Mouse (Mus musculus): ENCODE measurements around the gene Ankra2. TPM values are rescaled to one million over a fixed set of nuclear protein-coding genes. Genes with fewer than 3 reads are reported as not detected.

Gene Ankra2
- polyA plus RNA-seq, 1 experiment from 2014 or later: 42.2 TPM

GRCm38 (mm10) chr13:98317246-98317677 is 54.4 kb downstream of the Ankra2 start:
- WGBS: 3% methylated on average over 16 of the region's 16 CpGs
- Histone ChIP-seq H3K27me3 (no peaks in the 10 kb centered on the region), H3K27ac (peak overlapping the region; percentile 86), H3K9me3 (replicated peaks) (no peaks in the 10 kb centered on the region), H3K4me1 (peaks cover 12% of the 10 kb centered on the region), H3K4me2 (replicated peaks) (peak overlapping the region; percentile 63), H3K36me3 (peaks cover 16% of the 10 kb centered on the region; the same call in 1 of the 2 replicates), H3K4me3 (peak overlapping the region; percentile 98), H3K9ac (peak overlapping the region; percentile 98)
- ATAC-seq (ENCODE audit: low FRiP score): no peak

GRCm38 (mm10) chr13:98317911-98318310 is 55.0 kb downstream of the Ankra2 start:
- 90% methylated on average over 6 of the region's 6 CpGs for WGBS
- Histone ChIP-seq H3K9me3 (replicated peaks) (no peaks in the 10 kb centered on the region), H3K27me3 (no peaks in the 10 kb centered on the region), H3K4me2 (replicated peaks) (peak overlapping the region; percentile 63), H3K4me1 (peaks cover 12% of the 10 kb centered on the region), H3K4me3 (no peak overlapping the region), H3K27ac (no peak overlapping the region), H3K36me3 (peaks cover 11% of the 10 kb centered on the region; the same call in 1 of the 2 replicates), H3K9ac (no peak overlapping the region)
- ATAC-seq (ENCODE audit: low FRiP score): no peak

Other genes with a start within 250 kb of the Ankra2 start
- 13.7 and 16.7 TPM in 2 replicates for gene Arhgef28, start 56.6 kb upstream of the Ankra2 start, polyA plus RNA-seq (2016; fragmentation: Nextera tagmentation; extraction: Ambion mirVana)
- 35.0 and 36.1 TPM in 2 replicates for gene Utp15, start within 50 bp of the Ankra2 start, polyA plus RNA-seq (2016; fragmentation: Nextera tagmentation; extraction: Ambion mirVana)
- gene Gm21976, start 16.8 kb downstream of the Ankra2 start, polyA plus RNA-seq (2016; fragmentation: Nextera tagmentation; extraction: Ambion mirVana): not detected in 2 replicates
- 631 and 677 TPM in 2 replicates for gene Btf3, start 53.9 kb downstream of the Ankra2 start, polyA plus RNA-seq (2016; fragmentation: Nextera tagmentation; extraction: Ambion mirVana)
- 7.0 and 9.2 TPM in 2 replicates for gene Foxd1, start 91.2 kb downstream of the Ankra2 start, polyA plus RNA-seq (2016; fragmentation: Nextera tagmentation; extraction: Ambion mirVana)
- gene Gm10320, start 228.9 kb downstream of the Ankra2 start, polyA plus RNA-seq (2016; fragmentation: Nextera tagmentation; extraction: Ambion mirVana): 0.74 TPM in 1 of 2 replicates, not detected in the other